Mouse (Mus musculus): ENCODE measurements around the gene Cd27. TPM values are rescaled to one million over a fixed set of nuclear protein-coding genes. Genes with fewer than 3 reads are reported as not detected.

Cd27 gene
- total RNA-seq, 2 experiments from 2014 or later, result 50.7 to 55.2 TPM

GRCm38 (mm10) chr6:125252711-125253110 is 15.9 kb upstream of the Cd27 start:
- ATAC-seq (replicated peaks; ENCODE audit: poor library complexity, severe bottlenecking), result no peak

- peak; percentile 77 for ATAC-seq (replicated peaks; ENCODE audit: poor library complexity, severe bottlenecking)
These were observed 15.5 kb upstream of the Cd27 start for GRCm38 (mm10) chr6:125252285-125252684.

- ATAC-seq (replicated peaks; ENCODE audit: poor library complexity, severe bottlenecking), result no peak
These were observed 7.7 kb upstream of the Cd27 start for GRCm38 (mm10) chr6:125244551-125244950.

GRCm38 (mm10) chr6:125241566-125241965 is 4.8 kb upstream of the Cd27 start:
- ATAC-seq (replicated peaks; ENCODE audit: poor library complexity, severe bottlenecking), result peak; percentile 25

GRCm38 (mm10) chr6:125240617-125241016 is 3.8 kb upstream of the Cd27 start:
- ATAC-seq (replicated peaks; ENCODE audit: poor library complexity, severe bottlenecking), result peak; percentile 12; the same call in 1 of the 2 replicates

- ATAC-seq (replicated peaks; ENCODE audit: poor library complexity, severe bottlenecking), result no peak
These were observed 2.7 kb upstream of the Cd27 start for GRCm38 (mm10) chr6:125239547-125239946.

GRCm38 (mm10) chr6:125238396-125238795 is 1.6 kb upstream of the Cd27 start:
- ATAC-seq (replicated peaks; ENCODE audit: poor library complexity, severe bottlenecking), result peak; percentile 41

- peak; percentile 28 for ATAC-seq (replicated peaks; ENCODE audit: poor library complexity, severe bottlenecking)
These were observed 611 bp upstream of the Cd27 start for GRCm38 (mm10) chr6:125237421-125237820.

GRCm38 (mm10) chr6:125236341-125236740 is 469 bp downstream of the Cd27 start:
- ATAC-seq (replicated peaks; ENCODE audit: poor library complexity, severe bottlenecking), result no peak

GRCm38 (mm10) chr6:125234520-125234828 is 2.3 kb downstream of the Cd27 start:
- ATAC-seq (replicated peaks; ENCODE audit: poor library complexity, severe bottlenecking), result no peak

GRCm38 (mm10) chr6:125233816-125234519 is 2.8 kb downstream of the Cd27 start:
- ATAC-seq (replicated peaks; ENCODE audit: poor library complexity, severe bottlenecking), result no peak

GRCm38 (mm10) chr6:125232516-125232915 is 4.3 kb downstream of the Cd27 start:
- no peak for ATAC-seq (replicated peaks; ENCODE audit: poor library complexity, severe bottlenecking)

GRCm38 (mm10) chr6:125232045-125232437 is 4.8 kb downstream of the Cd27 start:
- peak; percentile 5; the same call in 1 of the 2 replicates for ATAC-seq (replicated peaks; ENCODE audit: poor library complexity, severe bottlenecking)

- ATAC-seq (replicated peaks; ENCODE audit: poor library complexity, severe bottlenecking), result peak; percentile 79
These were observed 5.4 kb downstream of the Cd27 start, which contains the start of gene Tapbpl for GRCm38 (mm10) chr6:125231117-125232044. Gene Tapbpl (minus strand): TSS chr6:125231860.

GRCm38 (mm10) chr6:125230571-125230970 is 6.2 kb downstream of the Cd27 start:
- no peak for ATAC-seq (replicated peaks; ENCODE audit: poor library complexity, severe bottlenecking)

GRCm38 (mm10) chr6:125225518-125226115 is 11.2 kb downstream of the Cd27 start:
- peak; percentile 60 for ATAC-seq (replicated peaks; ENCODE audit: poor library complexity, severe bottlenecking)

- ATAC-seq (replicated peaks; ENCODE audit: poor library complexity, severe bottlenecking), result no peak
These were observed 14.2 kb downstream of the Cd27 start for GRCm38 (mm10) chr6:125222577-125222976.

- ATAC-seq (replicated peaks; ENCODE audit: poor library complexity, severe bottlenecking), result no peak
These were observed 14.7 kb downstream of the Cd27 start for GRCm38 (mm10) chr6:125222146-125222545.

GRCm38 (mm10) chr6:125221115-125221745 is 15.6 kb downstream of the Cd27 start:
- ATAC-seq (replicated peaks; ENCODE audit: poor library complexity, severe bottlenecking), result no peak

- ATAC-seq (replicated peaks; ENCODE audit: poor library complexity, severe bottlenecking), result peak; percentile 30
These were observed 17.8 kb downstream of the Cd27 start for GRCm38 (mm10) chr6:125218963-125219362.
